Mouse (Mus musculus): Measurements from ENCODE around the gene Rps6ka3. TPM values are rescaled to one million over a fixed set of nuclear protein-coding genes. Genes with fewer than 3 reads are reported as not detected.

Gene Rps6ka3
- polyA plus RNA-seq, 1 experiment from 2014 or later, result 8.9 TPM

DNA sequence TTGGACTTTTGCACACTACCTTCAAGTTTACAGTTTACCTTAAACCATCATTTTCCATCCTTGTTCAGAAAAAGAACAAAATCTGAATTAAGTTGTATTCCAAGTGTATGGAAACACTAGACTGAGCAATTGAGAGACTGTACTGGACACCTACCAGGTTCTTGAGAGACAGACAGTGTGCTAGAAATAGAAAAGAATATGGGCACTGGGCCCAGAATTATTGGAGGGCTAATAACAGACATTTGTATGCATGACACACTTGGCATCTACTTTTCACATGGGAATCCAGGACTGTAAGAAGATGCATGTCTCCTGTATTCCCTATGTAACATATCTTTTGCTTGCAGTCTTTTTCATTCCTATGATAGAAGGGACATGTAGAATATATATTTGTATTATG lies 178.8 kb downstream of the Rps6ka3 start:
- Histone ChIP-seq H3K27ac (ENCODE audit: low read depth, low read length) (no peak overlapping the region), H3K36me3 (ENCODE audit: control insufficient read depth, insufficient read depth, low read length) (0 out of 2 replicates have a peak, but pooled peaks cover 2% of the 10 kb centered on the region), H3K4me3 (ENCODE audit: low read depth, low read length) (no peak overlapping the region), H3K9ac (ENCODE audit: low read depth, low read length) (no peak overlapping the region), H3K27me3 (ENCODE audit: control insufficient read depth, insufficient read depth, low read length) (no peaks in the 10 kb centered on the region), H3K4me1 (replicated peaks; ENCODE audit: control insufficient read depth, insufficient read depth, low read length) (no peaks in the 10 kb centered on the region), H3K4me2 (replicated peaks; ENCODE audit: low read depth, low read length) (no peak overlapping the region), H3K9me3 (ENCODE audit: control insufficient read depth, low read length) (no peaks in the 10 kb centered on the region)
- DNase-seq (ENCODE audit: low spot score) (no peak), ATAC-seq (ENCODE audit: low FRiP score) (no peak)

DNA sequence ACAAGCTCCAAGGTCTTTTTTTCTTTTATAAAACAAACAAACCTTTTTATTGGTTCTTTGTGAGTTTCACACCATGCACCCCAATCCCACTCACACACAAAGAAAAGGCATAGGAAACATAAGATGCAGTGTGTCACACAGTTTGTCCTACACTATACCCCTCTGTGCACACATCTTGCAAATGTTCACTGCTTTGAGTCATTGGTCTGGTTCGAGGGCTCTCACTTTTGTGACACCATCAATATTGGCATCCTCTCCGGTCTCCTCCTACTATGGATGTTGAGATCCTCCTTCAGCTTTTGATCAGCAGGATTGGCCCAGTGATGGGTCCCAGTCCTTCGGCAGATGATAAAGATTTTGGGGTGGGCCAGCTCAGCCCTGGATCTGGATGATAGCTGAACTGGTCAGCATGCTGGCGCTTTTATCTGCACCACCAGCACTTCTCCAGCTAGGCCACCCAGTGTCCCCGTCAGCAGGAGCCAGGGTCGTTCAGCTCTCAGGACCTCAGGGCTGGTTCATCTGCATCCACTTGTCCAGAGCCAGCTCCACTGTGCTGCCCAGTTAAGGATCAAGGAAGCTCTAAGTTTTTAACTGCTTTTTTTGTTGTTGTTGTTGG lies 180.3 kb downstream of the Rps6ka3 start:
- Histone ChIP-seq H3K4me1 (replicated peaks; ENCODE audit: control insufficient read depth, insufficient read depth, low read length) (no peaks in the 10 kb centered on the region), H3K27me3 (ENCODE audit: control insufficient read depth, insufficient read depth, low read length) (no peaks in the 10 kb centered on the region), H3K9me3 (ENCODE audit: control insufficient read depth, low read length) (no peaks in the 10 kb centered on the region), H3K4me2 (replicated peaks; ENCODE audit: low read depth, low read length) (no peak overlapping the region), H3K4me3 (ENCODE audit: low read depth, low read length) (no peak overlapping the region), H3K9ac (ENCODE audit: low read depth, low read length) (no peak overlapping the region), H3K36me3 (ENCODE audit: control insufficient read depth, insufficient read depth, low read length) (0 out of 2 replicates have a peak, but pooled peaks cover 2% of the 10 kb centered on the region), H3K27ac (ENCODE audit: low read depth, low read length) (no peak overlapping the region)
- 84% methylated on average over 6 of the region's 6 CpGs for WGBS
- ATAC-seq (ENCODE audit: low FRiP score) (no peak), DNase-seq (ENCODE audit: low spot score) (no peak)

DNA sequence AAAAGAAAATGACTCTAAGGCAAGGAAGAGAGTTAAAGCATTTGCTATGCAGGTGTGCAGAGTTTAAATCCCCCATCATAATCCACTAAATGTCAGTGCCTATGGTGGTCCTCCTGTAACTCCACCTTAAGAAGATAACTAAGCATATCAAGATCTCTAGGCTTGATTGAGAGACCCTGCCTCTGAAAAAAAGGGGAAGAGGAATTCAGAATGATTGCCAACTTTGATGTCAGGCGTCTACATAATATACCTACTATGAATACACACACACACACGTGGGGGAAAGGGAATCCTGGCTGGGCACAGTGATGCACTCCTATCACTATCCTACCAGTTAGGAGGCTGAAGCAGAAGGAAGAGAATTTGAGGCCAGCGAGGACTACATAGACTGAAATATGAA lies 181.1 kb downstream of the Rps6ka3 start:
- 76% methylated on average over 3 of the region's 3 CpGs for WGBS
- H3K9ac ChIP-seq (ENCODE audit: low read depth, low read length), result no peak overlapping the region
- H3K27me3 ChIP-seq (ENCODE audit: control insufficient read depth, insufficient read depth, low read length), result no peaks in the 10 kb centered on the region
- H3K4me2 ChIP-seq (replicated peaks; ENCODE audit: low read depth, low read length), result no peak overlapping the region
- no peak overlapping the region for H3K27ac ChIP-seq (ENCODE audit: low read depth, low read length)
- no peak for ATAC-seq (ENCODE audit: low FRiP score)
- H3K4me3 ChIP-seq (ENCODE audit: low read depth, low read length), result no peak overlapping the region
- no peak for DNase-seq (ENCODE audit: low spot score)
- no peaks in the 10 kb centered on the region for H3K9me3 ChIP-seq (ENCODE audit: control insufficient read depth, low read length)
- no peaks in the 10 kb centered on the region for H3K36me3 ChIP-seq (ENCODE audit: control insufficient read depth, insufficient read depth, low read length)
- no peaks in the 10 kb centered on the region for H3K4me1 ChIP-seq (replicated peaks; ENCODE audit: control insufficient read depth, insufficient read depth, low read length)

DNA sequence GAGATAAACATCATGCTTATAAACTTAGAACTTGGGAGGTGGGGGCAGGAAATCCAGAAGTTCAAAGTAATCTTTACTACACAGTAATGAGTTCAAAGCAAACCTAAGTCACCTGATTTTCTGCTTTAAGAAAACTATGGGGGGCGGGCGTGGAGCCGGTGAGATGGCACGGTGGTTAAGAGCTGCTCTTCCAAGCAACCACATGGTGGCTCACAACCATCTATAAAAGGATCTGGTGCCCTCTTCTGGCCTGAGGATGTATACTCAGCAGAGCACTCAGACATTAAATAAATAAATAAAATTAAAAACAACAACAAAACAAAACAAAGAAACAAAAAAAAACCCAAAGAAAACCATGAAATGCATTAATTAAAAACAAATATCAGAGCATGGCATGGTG lies 199.1 kb downstream of the Rps6ka3 start:
- H3K27ac ChIP-seq (ENCODE audit: low read depth, low read length), result no peak overlapping the region
- peak; percentile 30 for DNase-seq (ENCODE audit: low spot score)
- H3K4me3 ChIP-seq (ENCODE audit: low read depth, low read length), result no peak overlapping the region
- H3K4me1 ChIP-seq (replicated peaks; ENCODE audit: control insufficient read depth, insufficient read depth, low read length), result no peaks in the 10 kb centered on the region
- no peak for ATAC-seq (ENCODE audit: low FRiP score)
- no peak overlapping the region for H3K4me2 ChIP-seq (replicated peaks; ENCODE audit: low read depth, low read length)
- no peaks in the 10 kb centered on the region for H3K36me3 ChIP-seq (ENCODE audit: control insufficient read depth, insufficient read depth, low read length)
- 30% methylated on average over 4 of the region's 4 CpGs for WGBS
- no peaks in the 10 kb centered on the region for H3K27me3 ChIP-seq (ENCODE audit: control insufficient read depth, insufficient read depth, low read length)
- no peak overlapping the region for H3K9ac ChIP-seq (ENCODE audit: low read depth, low read length)
- no peaks in the 10 kb centered on the region for H3K9me3 ChIP-seq (ENCODE audit: control insufficient read depth, low read length)

DNA sequence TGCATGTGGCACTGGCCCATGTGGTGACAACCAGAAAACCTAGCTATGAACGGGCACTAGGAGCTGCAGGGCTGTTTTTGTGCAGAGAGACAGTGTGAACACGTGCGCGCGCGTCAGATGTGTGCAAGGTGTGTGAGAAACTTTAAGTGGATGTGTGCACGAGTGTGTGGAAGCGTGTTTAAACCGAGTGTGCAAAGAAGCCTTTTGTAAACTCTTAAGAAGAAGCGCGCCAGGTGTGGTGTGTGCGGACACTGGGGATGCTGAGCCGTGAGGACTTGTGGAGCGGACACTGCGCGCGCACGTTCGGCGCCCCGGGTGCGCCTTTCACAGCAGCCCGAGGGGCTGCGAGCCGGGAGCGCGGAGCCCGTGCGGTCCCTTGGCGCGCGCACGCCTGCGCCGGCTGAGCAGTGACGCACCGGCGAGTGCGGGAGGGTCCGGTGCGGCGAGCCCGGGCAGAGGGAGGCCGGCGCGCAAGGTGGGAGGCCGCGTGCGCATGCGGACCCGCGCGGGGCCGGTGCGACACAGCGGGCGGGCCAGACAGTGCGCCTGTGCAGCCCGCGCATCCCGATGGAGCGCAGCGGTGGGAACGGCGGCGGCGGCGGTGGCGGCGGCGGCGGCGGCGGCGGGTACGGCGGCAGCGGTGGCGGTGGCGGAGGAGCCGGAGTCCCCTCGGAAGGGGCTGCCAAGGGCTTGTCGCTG lies 204.2 kb downstream of the Rps6ka3 start, which contains the start of gene Map7d2:
TSS of gene Map7d2 (plus strand) at position 443 of the 699 bp plus-strand sequence.
- Histone ChIP-seq H3K9ac (ENCODE audit: low read depth, low read length) (peak within 1 kb of the TSS; percentile 40; the same call in 1 of the 2 replicates), H3K4me2 (replicated peaks; ENCODE audit: low read depth, low read length) (peak within 1 kb of the TSS; percentile 84), H3K9me3 (ENCODE audit: control insufficient read depth, low read length) (no peaks in the 10 kb centered on the region), H3K4me3 (ENCODE audit: low read depth, low read length) (peak within 1 kb of the TSS; percentile 54), H3K27me3 (ENCODE audit: control insufficient read depth, insufficient read depth, low read length) (no peaks in the 10 kb centered on the region), H3K27ac (ENCODE audit: low read depth, low read length) (no peak within 1 kb of the TSS), H3K4me1 (replicated peaks; ENCODE audit: control insufficient read depth, insufficient read depth, low read length) (no peaks in the 10 kb centered on the region), H3K36me3 (ENCODE audit: control insufficient read depth, insufficient read depth, low read length) (no peaks in the 10 kb centered on the region)
- DNase-seq (ENCODE audit: low spot score) (peak; percentile 59), ATAC-seq (ENCODE audit: low FRiP score) (peak; percentile 92)
- 22% methylated on average over 35 of the region's 83 CpGs for WGBS

DNA sequence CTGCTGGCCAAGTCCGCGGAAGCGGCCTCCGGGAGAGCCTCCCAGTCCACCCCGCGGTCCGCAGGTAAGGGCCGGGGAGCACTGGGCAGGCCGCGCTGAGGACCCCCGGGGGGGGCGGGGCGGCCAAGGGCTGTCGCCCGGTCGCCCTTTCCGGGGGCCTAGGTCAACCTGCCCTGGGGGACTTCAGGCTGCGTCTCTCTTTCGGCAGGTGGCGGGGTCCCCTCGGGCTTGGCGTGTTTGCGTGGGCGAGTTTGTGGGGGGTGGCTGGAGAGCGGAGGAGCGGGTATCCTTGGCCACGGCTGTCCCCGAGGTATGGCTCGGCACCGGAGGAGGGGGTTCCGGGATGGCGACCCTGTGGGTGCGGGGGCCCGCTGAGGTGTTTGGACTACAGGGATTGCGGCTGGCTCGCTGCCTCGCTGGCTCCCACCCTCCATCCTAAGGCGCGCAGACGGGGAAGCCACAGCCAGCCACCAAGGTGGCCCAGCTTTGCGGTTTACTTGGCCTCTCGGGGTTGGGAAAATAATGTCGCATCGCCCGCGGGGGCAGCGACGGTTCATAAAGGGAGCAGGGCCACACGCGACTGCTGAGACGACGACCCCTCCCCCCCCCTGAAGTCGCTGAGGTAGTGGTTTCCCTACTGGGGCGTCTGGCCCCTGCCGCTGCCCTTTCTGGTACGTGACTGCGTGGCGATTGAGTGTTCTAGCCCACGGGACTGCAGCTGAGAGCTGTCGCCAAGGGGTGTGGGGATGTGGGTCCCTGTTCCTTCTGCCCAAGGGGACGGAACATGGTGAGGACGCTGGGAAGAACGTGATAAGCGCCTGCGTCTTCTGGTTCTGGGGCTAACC lies 204.9 kb downstream of the Rps6ka3 start:
- WGBS, result 16% methylated on average over 44 of the region's 65 CpGs
- H3K27ac ChIP-seq (ENCODE audit: low read depth, low read length), result no peak overlapping the region

More for the DNA sequence above, 204.9 kb downstream of the Rps6ka3 start:
- DNase-seq (ENCODE audit: low spot score) (peak; percentile 30), ATAC-seq (ENCODE audit: low FRiP score) (peak; percentile 80)
- H3K36me3 ChIP-seq (ENCODE audit: control insufficient read depth, insufficient read depth, low read length), result no peaks in the 10 kb centered on the region
- H3K27me3 ChIP-seq (ENCODE audit: control insufficient read depth, insufficient read depth, low read length), result no peaks in the 10 kb centered on the region
- H3K9ac ChIP-seq (ENCODE audit: low read depth, low read length), result peak overlapping the region; percentile 40; the same call in 1 of the 2 replicates
- H3K4me1 ChIP-seq (replicated peaks; ENCODE audit: control insufficient read depth, insufficient read depth, low read length), result no peaks in the 10 kb centered on the region
- no peaks in the 10 kb centered on the region for H3K9me3 ChIP-seq (ENCODE audit: control insufficient read depth, low read length)
- peak overlapping the region; percentile 54 for H3K4me3 ChIP-seq (ENCODE audit: low read depth, low read length)
- peak overlapping the region; percentile 84 for H3K4me2 ChIP-seq (replicated peaks; ENCODE audit: low read depth, low read length)

Other genes with a start within 250 kb of the Rps6ka3 start
- 153 and 161 TPM in 2 replicates for gene Eif1ax, start 161.9 kb downstream of the Rps6ka3 start, polyA plus RNA-seq (2014; fragmentation: Nextera tagmentation; extraction: Ambion mirVana)
- 17.8 and 18.2 TPM in 2 replicates for gene Map7d2, start 204.3 kb downstream of the Rps6ka3 start, polyA plus RNA-seq (2014; fragmentation: Nextera tagmentation; extraction: Ambion mirVana)